Mouse (Mus musculus): ENCODE measurements around the gene Haus5. TPM values are rescaled to one million over a fixed set of nuclear protein-coding genes. Genes with fewer than 3 reads are reported as not detected.
A peak's percentile ranks its signal among the peaks of the same experiment; 100 is the strongest.

The Haus5 gene
- polyA plus RNA-seq, 1 experiment from 2014 or later, result 10.0 TPM

- Histone ChIP-seq H3K4me2 (replicated peaks; ENCODE audit: low read depth, low read length) (no peak overlapping the region), H3K9ac (replicated peaks; ENCODE audit: low read depth) (no peak overlapping the region), H3K4me1 (ENCODE audit: insufficient read depth, low read depth, low read length) (no peaks in the 10 kb centered on the region), H3K9me3 (ENCODE audit: low read length) (no peaks in the 10 kb centered on the region), H3K27ac (ENCODE audit: low read length) (no peak overlapping the region), H3K27me3 (replicated peaks; ENCODE audit: insufficient read depth, low read length) (peaks cover 25% of the 10 kb centered on the region), H3K4me3 (ENCODE audit: low read depth, low read length) (no peak overlapping the region), H3K36me3 (ENCODE audit: insufficient read depth, low read length) (no peaks in the 10 kb centered on the region)
- no peak for ATAC-seq
- WGBS, result 4% methylated on average over 27 of the region's 27 CpGs
- TF ChIP-seq CTCF (IDR thresholded peaks at IDR 0.05) (no peak), EP300 (IDR thresholded peaks at IDR 0.05) (no peak)
- DNase-seq (ENCODE audit: low spot score), result no peak
Observed at GRCm38 (mm10) chr7:30633762-30634412, 30.9 kb downstream of the Haus5 start.

- Histone ChIP-seq H3K27me3 (replicated peaks; ENCODE audit: insufficient read depth, low read length) (peaks cover 12% of the 10 kb centered on the region), H3K27ac (ENCODE audit: low read length) (no peak overlapping the region), H3K4me3 (ENCODE audit: low read depth, low read length) (no peak overlapping the region), H3K36me3 (ENCODE audit: insufficient read depth, low read length) (no peaks in the 10 kb centered on the region), H3K9ac (replicated peaks; ENCODE audit: low read depth) (no peak overlapping the region), H3K9me3 (ENCODE audit: low read length) (no peaks in the 10 kb centered on the region), H3K4me2 (replicated peaks; ENCODE audit: low read depth, low read length) (no peak overlapping the region), H3K4me1 (ENCODE audit: insufficient read depth, low read depth, low read length) (no peaks in the 10 kb centered on the region)
- no peak for DNase-seq (ENCODE audit: low spot score)
- TF ChIP-seq CTCF (IDR thresholded peaks at IDR 0.05) (no peak), EP300 (IDR thresholded peaks at IDR 0.05) (no peak)
- ATAC-seq, result no peak
Observed at GRCm38 (mm10) chr7:30629013-30629412, 35.8 kb downstream of the Haus5 start.

GRCm38 (mm10) chr7:30626647-30627046 is 38.1 kb downstream of the Haus5 start:
- TF ChIP-seq EP300 (IDR thresholded peaks at IDR 0.05), result no peak
- no peak for TF ChIP-seq CTCF (IDR thresholded peaks at IDR 0.05)
- Histone ChIP-seq H3K9me3 (ENCODE audit: low read length) (no peaks in the 10 kb centered on the region), H3K36me3 (ENCODE audit: insufficient read depth, low read length) (no peaks in the 10 kb centered on the region; the same call in none of the 2 replicates), H3K4me3 (ENCODE audit: low read depth, low read length) (no peak overlapping the region), H3K4me1 (ENCODE audit: insufficient read depth, low read depth, low read length) (no peaks in the 10 kb centered on the region), H3K27ac (ENCODE audit: low read length) (no peak overlapping the region), H3K27me3 (replicated peaks; ENCODE audit: insufficient read depth, low read length) (no peaks in the 10 kb centered on the region), H3K9ac (replicated peaks; ENCODE audit: low read depth) (no peak overlapping the region), H3K4me2 (replicated peaks; ENCODE audit: low read depth, low read length) (no peak overlapping the region)
- ATAC-seq (no peak), DNase-seq (ENCODE audit: low spot score) (no peak)
- WGBS, result 77% methylated on average over 5 of the region's 5 CpGs

- Histone ChIP-seq H3K27me3 (replicated peaks; ENCODE audit: insufficient read depth, low read length) (no peaks in the 10 kb centered on the region), H3K27ac (ENCODE audit: low read length) (peak within 1 kb of the TSS; percentile 58), H3K4me2 (replicated peaks; ENCODE audit: low read depth, low read length) (peak within 1 kb of the TSS; percentile 78), H3K9ac (replicated peaks; ENCODE audit: low read depth) (peak within 1 kb of the TSS; percentile 83), H3K4me1 (ENCODE audit: insufficient read depth, low read depth, low read length) (no peaks in the 10 kb centered on the region), H3K36me3 (ENCODE audit: insufficient read depth, low read length) (no peaks in the 10 kb centered on the region; the same call in none of the 2 replicates), H3K9me3 (ENCODE audit: low read length) (no peaks in the 10 kb centered on the region), H3K4me3 (ENCODE audit: low read depth, low read length) (peak within 1 kb of the TSS; percentile 75)
- peak; percentile 98 for ATAC-seq
- WGBS, result 2% methylated on average over 44 of the region's 44 CpGs
- peak; percentile 97 for DNase-seq (ENCODE audit: low spot score)
- TF ChIP-seq CTCF (IDR thresholded peaks at IDR 0.05), result no peak
- TF ChIP-seq EP300 (IDR thresholded peaks at IDR 0.05), result no peak
Observed at GRCm38 (mm10) chr7:30625530-30626384, 39.0 kb downstream of the Haus5 start, which contains the start of gene Cox6b1. Gene Cox6b1, minus strand, starts transcription at chr7:30626151.

- Histone ChIP-seq H3K4me2 (replicated peaks; ENCODE audit: low read depth, low read length) (no peak overlapping the region), H3K9ac (replicated peaks; ENCODE audit: low read depth) (no peak overlapping the region), H3K4me1 (ENCODE audit: insufficient read depth, low read depth, low read length) (no peaks in the 10 kb centered on the region), H3K27ac (ENCODE audit: low read length) (no peak overlapping the region), H3K9me3 (ENCODE audit: low read length) (no peaks in the 10 kb centered on the region), H3K36me3 (ENCODE audit: insufficient read depth, low read length) (peaks cover 12% of the 10 kb centered on the region), H3K4me3 (ENCODE audit: low read depth, low read length) (no peak overlapping the region), H3K27me3 (replicated peaks; ENCODE audit: insufficient read depth, low read length) (no peaks in the 10 kb centered on the region)
- ATAC-seq (no peak), DNase-seq (ENCODE audit: low spot score) (no peak)
- WGBS, result 87% methylated on average over 3 of the region's 3 CpGs
- TF ChIP-seq EP300 (IDR thresholded peaks at IDR 0.05) (no peak), CTCF (IDR thresholded peaks at IDR 0.05) (peak; percentile 63)
Observed at GRCm38 (mm10) chr7:30619202-30619601, 45.6 kb downstream of the Haus5 start.

- H3K27ac ChIP-seq (ENCODE audit: low read length), result no peak overlapping the region
- H3K36me3 ChIP-seq (ENCODE audit: insufficient read depth, low read length), result peaks cover 12% of the 10 kb centered on the region
- no peak overlapping the region for H3K4me3 ChIP-seq (ENCODE audit: low read depth, low read length)
- no peaks in the 10 kb centered on the region for H3K9me3 ChIP-seq (ENCODE audit: low read length)
- 96% methylated on average over 9 of the region's 9 CpGs for WGBS
- H3K4me2 ChIP-seq (replicated peaks; ENCODE audit: low read depth, low read length), result no peak overlapping the region
- TF ChIP-seq CTCF (IDR thresholded peaks at IDR 0.05) (no peak), EP300 (IDR thresholded peaks at IDR 0.05) (no peak)
- ATAC-seq (no peak), DNase-seq (ENCODE audit: low spot score) (no peak)
- no peaks in the 10 kb centered on the region for H3K27me3 ChIP-seq (replicated peaks; ENCODE audit: insufficient read depth, low read length)
- no peaks in the 10 kb centered on the region for H3K4me1 ChIP-seq (ENCODE audit: insufficient read depth, low read depth, low read length)
- no peak overlapping the region for H3K9ac ChIP-seq (replicated peaks; ENCODE audit: low read depth)
Observed at GRCm38 (mm10) chr7:30618658-30619057, 46.1 kb downstream of the Haus5 start.

Data from lung, postnatal 0 days (tissue).